8 mouse cellular contexts compared by ENCODE assay signal in genomic region chr13:111044328-111045002, GRCm38 (mm10).
DNase-seq lines count a peak whose midpoint lies in the region; ATAC-seq and TF ChIP-seq lines count a peak whose summit lies in the region.
"Had no signal": no experiment of that assay in that cellular context is flagged by ENCODE, and none has a peak within 500 bp of the region (broad histone marks: within the 10 kb centered on the region; RNA-seq: fewer than 3 reads in every experiment).

No protein-coding gene starts in this region.

- H3K9ac ChIP-seq in kidney, postnatal 0 days (ENCODE audit: low read depth, low read length), result no peak overlapping the region

- no peak overlapping the region for H3K4me2 ChIP-seq in kidney, postnatal 0 days (ENCODE audit: low read length)

- peak; percentile 22 for DNase-seq in kidney, postnatal 0 days (ENCODE audit: low spot score)
- DNase-seq in kidney, adult 8-10 months, result no peak
- DNase-seq in frontal cortex, postnatal 25 days (ENCODE audit: low spot score in 2 of 2), result peak; percentile 34 to 50
- peak; percentile 77 to 82 for DNase-seq in left cerebral cortex, adult 9 months (ENCODE audit: low spot score in 2 of 2)
- peak; percentile 73 to 88 for DNase-seq in right cerebral cortex, postnatal 36 days (ENCODE audit: low spot score in 2 of 2)
- no peak for DNase-seq in urinary bladder, adult 18-20 months (ENCODE audit: low spot score in 2 of 2)
- no peak for DNase-seq in urinary bladder, postnatal 14 days (ENCODE audit: low spot score)

- no peak for TF ChIP-seq CTCF in kidney, postnatal 0 days (IDR thresholded peaks at IDR 0.05; ENCODE audit: low read depth)

- no peaks in the 10 kb centered on the region for H3K9me3 ChIP-seq in kidney, postnatal 0 days (replicated peaks; ENCODE audit: low read length)

- H3K27me3 ChIP-seq in kidney, postnatal 0 days (ENCODE audit: insufficient read depth, low read length), result no peaks in the 10 kb centered on the region

- H3K36me3 ChIP-seq in kidney, postnatal 0 days (ENCODE audit: insufficient read depth, low read length), result no peaks in the 10 kb centered on the region

- ATAC-seq in kidney, postnatal 0 days (replicated peaks; ENCODE audit: low FRiP score, low read depth), result no peak

- no peak overlapping the region for H3K27ac ChIP-seq in kidney, postnatal 0 days
- H3K27ac ChIP-seq: heart, adult 2 months had no signal

- WGBS in kidney, postnatal 0 days, result 33% methylated on average over 10 of the region's 10 CpGs

- 0 out of 2 replicates have a peak, but pooled peaks cover 5% of the 10 kb centered on the region for H3K4me1 ChIP-seq in kidney, postnatal 0 days (replicated peaks; ENCODE audit: insufficient read depth, low read length)

- H3K4me3 ChIP-seq in kidney, postnatal 0 days (replicated peaks; ENCODE audit: low read depth, low read length), result no peak overlapping the region
- H3K4me3 ChIP-seq: heart, adult 2 months had no signal

Comparison
In these comparisons a context has a peak if more than half of its experiments do, and no peak if none do; other contexts are left out.
1. DNase-seq: peak in kidney, postnatal 0 days (single experiment), frontal cortex, postnatal 25 days (2 of 2), left cerebral cortex, adult 9 months (2 of 2) and right cerebral cortex, postnatal 36 days (2 of 2); none in kidney, adult 8-10 months (0 of 2), urinary bladder, adult 18-20 months (0 of 2) and urinary bladder, postnatal 14 days (single experiment).